ENCODE assay signal across 9 mouse cellular contexts in genomic region chr11:70516352-70516751, GRCm38 (mm10). TPM values are rescaled to one million over a fixed set of nuclear protein-coding genes. Genes with fewer than 3 reads are reported as not detected.
DNase-seq lines count a peak whose midpoint lies in the region; ATAC-seq lines count a peak whose summit lies in the region.
"Had no signal": no experiment of that assay in that cellular context is flagged by ENCODE, and none has a peak within 500 bp of the region (broad histone marks: within the 10 kb centered on the region; RNA-seq: fewer than 3 reads in every experiment).

No protein-coding gene starts in this region.

- intact Hi-C loops in gastrocnemius, postnatal 36 days (cut with DNase I) = loop anchor here (5.0 kb wide), 1 partner anchor 241 kb away; no protein-coding TSS in a partner anchor

- no peaks in the 10 kb centered on the region for H3K36me3 ChIP-seq in midbrain, embryonic 14.5 days (ENCODE audit: control insufficient read depth, insufficient read depth, low read length)
- H3K36me3 ChIP-seq in midbrain, embryonic 13.5 days = no peaks in the 10 kb centered on the region

- H3K27me3 ChIP-seq in midbrain, embryonic 14.5 days (ENCODE audit: control insufficient read depth, insufficient read depth, low read length) = no peaks in the 10 kb centered on the region
- peaks cover 6% of the 10 kb centered on the region; the same call in 1 of the 2 replicates for H3K27me3 ChIP-seq in midbrain, embryonic 13.5 days

- no peak overlapping the region for H3K27ac ChIP-seq in midbrain, embryonic 14.5 days (replicated peaks; ENCODE audit: low read depth, low read length)
- no peak overlapping the region for H3K27ac ChIP-seq in midbrain, embryonic 13.5 days

- ATAC-seq in midbrain, embryonic 14.5 days (ENCODE audit: low FRiP score, low TSS enrichment) = no peak
- no peak for ATAC-seq in midbrain, embryonic 13.5 days

- no peak overlapping the region for H3K4me2 ChIP-seq in midbrain, embryonic 14.5 days (ENCODE audit: low read length)
- no peak overlapping the region for H3K4me2 ChIP-seq in midbrain, embryonic 13.5 days (replicated peaks)

- H3K4me1 ChIP-seq in midbrain, embryonic 14.5 days (ENCODE audit: control insufficient read depth, insufficient read depth, low read length) = no peaks in the 10 kb centered on the region
- peaks cover 7% of the 10 kb centered on the region for H3K4me1 ChIP-seq in midbrain, embryonic 13.5 days (replicated peaks)

- no peak overlapping the region for H3K4me3 ChIP-seq in midbrain, embryonic 14.5 days (replicated peaks; ENCODE audit: low read depth, low read length)
- H3K4me3 ChIP-seq in midbrain, embryonic 13.5 days (replicated peaks) = no peak overlapping the region

- no peaks in the 10 kb centered on the region for H3K9me3 ChIP-seq in midbrain, embryonic 14.5 days (ENCODE audit: control insufficient read depth, low read length)
- H3K9me3 ChIP-seq in midbrain, embryonic 13.5 days = no peaks in the 10 kb centered on the region

- H3K9ac ChIP-seq in midbrain, embryonic 14.5 days (replicated peaks; ENCODE audit: low read length) = no peak overlapping the region
- H3K9ac ChIP-seq in midbrain, embryonic 13.5 days (replicated peaks) = no peak overlapping the region

- WGBS in midbrain, embryonic 14.5 days = 27% methylated on average over 2 of the region's 2 CpGs
- 21% methylated on average over 2 of the region's 2 CpGs for WGBS in midbrain, embryonic 13.5 days

- DNase-seq in frontal cortex, postnatal 36 days (ENCODE audit: low spot score in 2 of 2) = peak; percentile 17 to 48
- DNase-seq in frontal cortex, postnatal 10 days (ENCODE audit: low spot score in 2 of 2) = no peak
- peak; percentile 78 for DNase-seq in midbrain, embryonic 14.5 days
- DNase-seq in c-Kit-positive CD71-positive TER-119-positive erythroid progenitor cells, embryonic 14.5 days (ENCODE audit: low spot score) = peak; percentile 59
- peak; percentile 74 for DNase-seq in lung, postnatal 10 days
- no peak for DNase-seq in spleen, adult 18-20 months
- no peak for DNase-seq in gastrocnemius, postnatal 36 days

RNA-seq across cellular contexts. Expression of gene Vmo1, which starts 1.9 kb away (rescaled TPM):
- not detected in 2 replicates for polyA plus RNA-seq in midbrain, embryonic 14.5 days (2014; fragmentation: Nextera tagmentation; extraction: Ambion mirVana)
- not detected in 2 replicates for polyA plus RNA-seq in midbrain, embryonic 13.5 days (2015; fragmentation: Nextera tagmentation; extraction: Ambion mirVana)
- total RNA-seq in gastrocnemius, postnatal 36 days (2021) = not detected

RNA-seq across cellular contexts. Expression of gene Gltpd2, which starts 2.6 kb away (rescaled TPM):
- 0.42 and 0.64 TPM in 2 replicates for polyA plus RNA-seq in midbrain, embryonic 14.5 days (2014; fragmentation: Nextera tagmentation; extraction: Ambion mirVana)
- polyA plus RNA-seq in midbrain, embryonic 13.5 days (2015; fragmentation: Nextera tagmentation; extraction: Ambion mirVana) = 0.35 and 0.42 TPM in 2 replicates
- not detected for total RNA-seq in gastrocnemius, postnatal 36 days (2021)
- total RNA-seq: heart, postnatal 14 days had no signal

RNA-seq across cellular contexts. Expression of gene Psmb6, which starts 8.8 kb away (rescaled TPM):
- polyA plus RNA-seq in midbrain, embryonic 14.5 days (2014; fragmentation: Nextera tagmentation; extraction: Ambion mirVana) = 744 and 849 TPM in 2 replicates
- 827 and 844 TPM in 2 replicates for polyA plus RNA-seq in midbrain, embryonic 13.5 days (2015; fragmentation: Nextera tagmentation; extraction: Ambion mirVana)
- total RNA-seq in gastrocnemius, postnatal 36 days (2021) = 100 to 1,000 TPM; 242 TPM

RNA-seq across cellular contexts. Expression of gene Tm4sf5, which starts 11.3 kb away (rescaled TPM):
- 4.7 and 5.3 TPM in 2 replicates for polyA plus RNA-seq in midbrain, embryonic 14.5 days (2014; fragmentation: Nextera tagmentation; extraction: Ambion mirVana)
- polyA plus RNA-seq in midbrain, embryonic 13.5 days (2015; fragmentation: Nextera tagmentation; extraction: Ambion mirVana) = 0.54 and 1.2 TPM in 2 replicates
- total RNA-seq in gastrocnemius, postnatal 36 days (2021) = not detected

RNA-seq across cellular contexts. Expression of gene Gm40193, which starts 16.4 kb away (rescaled TPM):
- not detected in 2 replicates for polyA plus RNA-seq in midbrain, embryonic 14.5 days (2014; fragmentation: Nextera tagmentation; extraction: Ambion mirVana)
- polyA plus RNA-seq in midbrain, embryonic 13.5 days (2015; fragmentation: Nextera tagmentation; extraction: Ambion mirVana) = not detected in 2 replicates
- not detected for total RNA-seq in gastrocnemius, postnatal 36 days (2021)
- total RNA-seq: heart, postnatal 14 days had no signal

Comparison
In these comparisons a context has a peak if more than half of its experiments do, and no peak if none do; other contexts are left out.
1. DNase-seq: peak in frontal cortex, postnatal 36 days (2 of 2), midbrain, embryonic 14.5 days (single experiment), c-Kit-positive CD71-positive TER-119-positive erythroid progenitor cells, embryonic 14.5 days (single experiment) and lung, postnatal 10 days (single experiment); none in frontal cortex, postnatal 10 days (0 of 2), spleen, adult 18-20 months (0 of 2) and gastrocnemius, postnatal 36 days (0 of 2).